In the genomic region with DNA sequence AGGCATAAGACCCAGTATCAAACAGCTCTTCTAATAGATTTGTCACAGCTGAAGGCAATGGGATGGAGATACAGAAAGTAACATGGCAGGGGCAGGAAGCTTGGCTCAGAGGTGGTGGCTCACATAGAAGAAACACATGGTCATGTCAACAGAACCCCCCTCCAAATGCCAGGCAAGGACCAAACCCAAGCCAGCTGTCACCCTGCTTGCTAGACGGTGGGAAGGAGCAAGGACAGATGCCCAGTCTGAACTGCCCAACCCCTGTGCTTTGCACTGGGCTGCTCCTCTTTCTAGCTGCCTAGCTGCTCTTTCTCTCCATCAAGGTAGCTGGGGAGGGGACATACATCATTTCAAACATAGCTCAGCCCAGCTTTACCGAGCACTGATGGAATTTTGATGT, we compare ENCODE assay signal across 26 mouse cellular contexts.
"Had no signal": no experiment of that assay in that cellular context is flagged by ENCODE, and none has a peak within 500 bp of the region (broad histone marks: within the 10 kb centered on the region; RNA-seq: fewer than 3 reads in every experiment).

No protein-coding gene starts in this region.

- H3K36me3 ChIP-seq: heart, embryonic 13.5 days; heart, embryonic 15.5 days; hindbrain, embryonic 12.5 days; limb, embryonic 15.5 days had no signal

- H3K27ac ChIP-seq: heart, adult 2 months; heart, embryonic 13.5 days; heart, embryonic 15.5 days; hindbrain, embryonic 12.5 days; hindbrain, embryonic 14.5 days; hindbrain, postnatal 0 days; kidney, embryonic 15.5 days; kidney, postnatal 0 days; limb, embryonic 13.5 days; limb, embryonic 15.5 days; liver, embryonic 12.5 days; liver, embryonic 14.5 days had no signal

- DNase-seq: gastrocnemius, postnatal 14 days; gastrocnemius, postnatal 36 days; heart, adult 11 months; heart, adult 2 months; heart, postnatal 14 days; heart, postnatal 36 days; kidney, adult 11 months; kidney, adult 2 months; kidney, adult 9 months; kidney, postnatal 14 days; kidney, postnatal 36 days; layer of hippocampus, adult 9-11 months; layer of hippocampus, postnatal 36 days had no signal

- ATAC-seq: hindbrain, postnatal 0 days; intestine, embryonic 16.5 days; liver, embryonic 12.5 days had no signal

- H3K4me3 ChIP-seq: heart, adult 2 months; heart, embryonic 13.5 days; heart, embryonic 15.5 days; hindbrain, embryonic 12.5 days; kidney, embryonic 15.5 days; limb, embryonic 13.5 days; limb, embryonic 15.5 days; liver, embryonic 12.5 days had no signal

- H3K4me1 ChIP-seq: kidney, embryonic 15.5 days; liver, embryonic 12.5 days had no signal

- H3K9me3 ChIP-seq: heart, embryonic 15.5 days; hindbrain, embryonic 12.5 days; limb, embryonic 13.5 days; limb, embryonic 15.5 days; liver, embryonic 12.5 days had no signal

- H3K4me2 ChIP-seq: heart, embryonic 11.5 days; heart, embryonic 13.5 days; heart, embryonic 15.5 days; hindbrain, embryonic 12.5 days; hindbrain, embryonic 14.5 days; kidney, embryonic 15.5 days; limb, embryonic 13.5 days; limb, embryonic 15.5 days; liver, embryonic 12.5 days had no signal

- H3K27me3 ChIP-seq: heart, embryonic 13.5 days; heart, embryonic 15.5 days; hindbrain, embryonic 12.5 days; kidney, embryonic 15.5 days; limb, embryonic 13.5 days; limb, embryonic 15.5 days; liver, embryonic 12.5 days had no signal

- H3K9ac ChIP-seq: heart, embryonic 13.5 days; heart, embryonic 15.5 days; hindbrain, embryonic 12.5 days; hindbrain, embryonic 14.5 days; kidney, embryonic 15.5 days; limb, embryonic 13.5 days; limb, embryonic 15.5 days; liver, embryonic 12.5 days; liver, embryonic 14.5 days had no signal
